Mouse (Mus musculus) urinary bladder, adult 2 months (tissue): Measurements from ENCODE around the gene Pakap. TPM values are rescaled to one million over a fixed set of nuclear protein-coding genes. Genes with fewer than 3 reads are reported as not detected.

Source experiments
- DNase-seq: peaks from one replicate; pipeline ENCODE4 v3.0.0; 2022; ENCODE audit warnings: low spot score
- polyA plus RNA-seq: library from polyadenylated mRNA; depleted of rRNA; stranded (reverse); fragments of >200 nt; gene quantifications from 2 replicates; pipeline ENCODE4 v1.2.3, GENCODE M21; 2012

Gene Pakap
- polyA plus RNA-seq, 1 experiment: 3.6 TPM

- DNase-seq: no peak
Observed at GRCm38 (mm10) chr4:57717354-57717753, 149.4 kb downstream of the Pakap start, which contains the start of gene Akap2. Akap2 (plus strand) TSS chr4:57717657.

GRCm38 (mm10) chr4:57719370-57719769, 151.4 kb downstream of the Pakap start:
- no peak for DNase-seq

GRCm38 (mm10) chr4:57720869-57721361, 152.9 kb downstream of the Pakap start:
- no peak for DNase-seq

GRCm38 (mm10) chr4:57722296-57722695, 154.3 kb downstream of the Pakap start:
- no peak for DNase-seq

GRCm38 (mm10) chr4:57723659-57724058, 155.7 kb downstream of the Pakap start:
- no peak for DNase-seq

- DNase-seq: no peak
Observed at GRCm38 (mm10) chr4:57725569-57725968, 157.6 kb downstream of the Pakap start.

- no peak for DNase-seq
Observed at GRCm38 (mm10) chr4:57728611-57729183, 160.7 kb downstream of the Pakap start.

- no peak for DNase-seq
Observed at GRCm38 (mm10) chr4:57730047-57730446, 162.1 kb downstream of the Pakap start.

- no peak for DNase-seq
Observed at GRCm38 (mm10) chr4:57730801-57731598, 163.0 kb downstream of the Pakap start.

- no peak for DNase-seq
Observed at GRCm38 (mm10) chr4:57732351-57732750, 164.4 kb downstream of the Pakap start.

GRCm38 (mm10) chr4:57733445-57733844, 165.5 kb downstream of the Pakap start:
- DNase-seq: no peak

- no peak for DNase-seq
Observed at GRCm38 (mm10) chr4:57735426-57735825, 167.4 kb downstream of the Pakap start.

GRCm38 (mm10) chr4:57738856-57739552, 171.0 kb downstream of the Pakap start:
- DNase-seq: no peak

- DNase-seq: no peak
Observed at GRCm38 (mm10) chr4:57743325-57743929, 175.4 kb downstream of the Pakap start.

- DNase-seq: no peak
Observed at GRCm38 (mm10) chr4:57750651-57751050, 182.7 kb downstream of the Pakap start.

- no peak for DNase-seq
Observed at GRCm38 (mm10) chr4:57751054-57751453, 183.1 kb downstream of the Pakap start.

GRCm38 (mm10) chr4:57751566-57751965, 183.6 kb downstream of the Pakap start:
- DNase-seq: no peak

GRCm38 (mm10) chr4:57755085-57755484, 187.1 kb downstream of the Pakap start:
- DNase-seq: no peak

- no peak for DNase-seq
Observed at GRCm38 (mm10) chr4:57757997-57758396, 190.0 kb downstream of the Pakap start.

GRCm38 (mm10) chr4:57762424-57762823, 194.4 kb downstream of the Pakap start:
- DNase-seq: no peak

- DNase-seq: no peak
Observed at GRCm38 (mm10) chr4:57764392-57764791, 196.4 kb downstream of the Pakap start.

GRCm38 (mm10) chr4:57764926-57765325, 196.9 kb downstream of the Pakap start:
- no peak for DNase-seq
